Mouse (Mus musculus) hindbrain, embryonic 10.5 days (tissue): Measurements from ENCODE around the gene Ndufaf2. TPM values are rescaled to one million over a fixed set of nuclear protein-coding genes. Genes with fewer than 3 reads are reported as not detected.

Source experiments
- DNase-seq: peaks from one replicate; pipeline ENCODE4 v3.0.0-alpha.2; 2017; ENCODE audit warnings: low spot score
- H3K27ac ChIP-seq: fragments of 300-500 bp; sonication (generic); 2 replicates; pipeline ENCODE4 v1.5.1; 2016; ENCODE audit warnings: mild to moderate bottlenecking, moderate library complexity
- H3K27me3 ChIP-seq: fragments of 300-500 bp; sonication (generic); 2 replicates; pipeline ENCODE4 v1.6.1; 2016; ENCODE audit warnings: mild to moderate bottlenecking; ENCODE audit not compliant: poor library complexity, insufficient read depth, severe bottlenecking
- H3K36me3 ChIP-seq: fragments of 300-500 bp; sonication (generic); 2 replicates; pipeline ENCODE4 v1.6.1; 2016; ENCODE audit warnings: mild to moderate bottlenecking, moderate library complexity
- H3K4me1 ChIP-seq: fragments of 300-500 bp; sonication (generic); replicated peaks from 2 replicates; pipeline ENCODE4 v1.6.1; 2016; ENCODE audit warnings: mild to moderate bottlenecking
- H3K4me3 ChIP-seq: fragments of 300-500 bp; sonication (generic); 2 replicates; pipeline ENCODE4 v1.5.1; 2016; ENCODE audit warnings: mild to moderate bottlenecking, moderate library complexity
- H3K9me3 ChIP-seq: fragments of 300-500 bp; sonication (generic); 2 replicates; pipeline ENCODE4 v1.6.1; 2016; ENCODE audit warnings: mild to moderate bottlenecking, moderate library complexity
- WGBS: fragments of 180-500 bp; shearing (Covaris S2); methylation state at CpG from one replicate; pipeline ENCODE4 v1.1.7; 2016; 5-methylcytosine and 5-hydroxymethylcytosine counted together
- polyA plus RNA-seq: library from polyadenylated mRNA; unstranded; fragments of >200 nt; fragmentation: Nextera tagmentation; extraction: Ambion mirVana; gene quantifications from 2 replicates; pipeline ENCODE4 v1.2.1, GENCODE M21; 2016

The Ndufaf2 gene
- polyA plus RNA-seq, 1 experiment from 2014 or later: 83.1 TPM

- Histone ChIP-seq H3K4me3 (no peak overlapping the region), H3K27ac (no peak overlapping the region), H3K27me3 (no peaks in the 10 kb centered on the region), H3K4me1 (peaks cover 5% of the 10 kb centered on the region; the same call in 1 of the 2 replicates), H3K36me3 (no peaks in the 10 kb centered on the region), H3K9me3 (no peaks in the 10 kb centered on the region)
- no peak for DNase-seq
- 90% methylated on average over 5 of the region's 5 CpGs for WGBS
Measured at GRCm38 (mm10) chr13:108130737-108131136, 27.7 kb downstream of the Ndufaf2 start.

GRCm38 (mm10) chr13:108129070-108129469 lies 29.4 kb downstream of the Ndufaf2 start:
- no peak for DNase-seq
- no peaks in the 10 kb centered on the region for H3K36me3 ChIP-seq
- 66% methylated on average over 7 of the region's 7 CpGs for WGBS

GRCm38 (mm10) chr13:108127883-108128282 lies 30.5 kb downstream of the Ndufaf2 start:
- Histone ChIP-seq H3K4me3 (no peak overlapping the region), H3K27ac (no peak overlapping the region), H3K36me3 (no peaks in the 10 kb centered on the region), H3K4me1 (peaks cover 16% of the 10 kb centered on the region), H3K27me3 (no peaks in the 10 kb centered on the region), H3K9me3 (no peaks in the 10 kb centered on the region)
- WGBS: 79% methylated on average over 1 of the region's 1 CpGs
- no peak for DNase-seq

More at GRCm38 (mm10) chr13:108129070-108129469, 29.4 kb downstream of the Ndufaf2 start:
- H3K4me1 ChIP-seq: peaks cover 8% of the 10 kb centered on the region; the same call in 1 of the 2 replicates
- no peaks in the 10 kb centered on the region for H3K9me3 ChIP-seq
- H3K4me3 ChIP-seq: no peak overlapping the region
- H3K27ac ChIP-seq: no peak overlapping the region
- H3K27me3 ChIP-seq: no peaks in the 10 kb centered on the region

- H3K36me3 ChIP-seq: no peaks in the 10 kb centered on the region
- peak; percentile 51 for DNase-seq
- no peaks in the 10 kb centered on the region for H3K9me3 ChIP-seq
- H3K4me1 ChIP-seq: peaks cover 22% of the 10 kb centered on the region
- H3K27me3 ChIP-seq: no peaks in the 10 kb centered on the region
- H3K27ac ChIP-seq: no peak overlapping the region
- 3% methylated on average over 1 of the region's 1 CpGs for WGBS
- H3K4me3 ChIP-seq: no peak overlapping the region
Measured at GRCm38 (mm10) chr13:108127130-108127529, 31.3 kb downstream of the Ndufaf2 start.

GRCm38 (mm10) chr13:108126246-108126645 lies 32.2 kb downstream of the Ndufaf2 start:
- WGBS: 92% methylated on average over 2 of the region's 2 CpGs
- no peaks in the 10 kb centered on the region for H3K36me3 ChIP-seq
- peaks cover 22% of the 10 kb centered on the region for H3K4me1 ChIP-seq
- no peak overlapping the region for H3K4me3 ChIP-seq
- H3K27ac ChIP-seq: no peak overlapping the region
- H3K27me3 ChIP-seq: no peaks in the 10 kb centered on the region
- H3K9me3 ChIP-seq: no peaks in the 10 kb centered on the region
- no peak for DNase-seq

GRCm38 (mm10) chr13:108124096-108124495 lies 34.3 kb downstream of the Ndufaf2 start:
- DNase-seq: no peak
- Histone ChIP-seq H3K9me3 (no peaks in the 10 kb centered on the region), H3K27me3 (no peaks in the 10 kb centered on the region), H3K36me3 (no peaks in the 10 kb centered on the region), H3K4me1 (peaks cover 26% of the 10 kb centered on the region), H3K4me3 (no peak overlapping the region), H3K27ac (peak overlapping the region; percentile 63; the same call in 1 of the 2 replicates)
- 65% methylated on average over 11 of the region's 11 CpGs for WGBS

GRCm38 (mm10) chr13:108123109-108123723 lies 35.2 kb downstream of the Ndufaf2 start:
- peaks cover 26% of the 10 kb centered on the region for H3K4me1 ChIP-seq
- no peaks in the 10 kb centered on the region for H3K27me3 ChIP-seq
- peak overlapping the region; percentile 50 for H3K27ac ChIP-seq
- no peak overlapping the region for H3K4me3 ChIP-seq
- WGBS: 49% methylated on average over 15 of the region's 15 CpGs
- H3K36me3 ChIP-seq: no peaks in the 10 kb centered on the region
- H3K9me3 ChIP-seq: no peaks in the 10 kb centered on the region
- no peak for DNase-seq

GRCm38 (mm10) chr13:108119411-108120310 lies 38.8 kb downstream of the Ndufaf2 start:
- Histone ChIP-seq H3K4me1 (peaks cover 26% of the 10 kb centered on the region), H3K27me3 (no peaks in the 10 kb centered on the region), H3K36me3 (no peaks in the 10 kb centered on the region), H3K4me3 (no peak overlapping the region), H3K27ac (no peak overlapping the region), H3K9me3 (no peaks in the 10 kb centered on the region)
- no peak for DNase-seq
- 85% methylated on average over 9 of the region's 9 CpGs for WGBS

GRCm38 (mm10) chr13:108118188-108118587 lies 40.2 kb downstream of the Ndufaf2 start:
- Histone ChIP-seq H3K4me3 (no peak overlapping the region), H3K27ac (no peak overlapping the region), H3K4me1 (peaks cover 14% of the 10 kb centered on the region), H3K9me3 (no peaks in the 10 kb centered on the region), H3K36me3 (no peaks in the 10 kb centered on the region), H3K27me3 (no peaks in the 10 kb centered on the region)
- DNase-seq: no peak
- 70% methylated on average over 1 of the region's 1 CpGs for WGBS

GRCm38 (mm10) chr13:108117654-108118053 lies 40.8 kb downstream of the Ndufaf2 start:
- H3K27ac ChIP-seq: no peak overlapping the region
- peaks cover 9% of the 10 kb centered on the region for H3K4me1 ChIP-seq
- no peak for DNase-seq
- no peaks in the 10 kb centered on the region for H3K27me3 ChIP-seq
- H3K4me3 ChIP-seq: no peak overlapping the region
- H3K9me3 ChIP-seq: no peaks in the 10 kb centered on the region
- no peaks in the 10 kb centered on the region for H3K36me3 ChIP-seq

- H3K27ac ChIP-seq: no peak overlapping the region
- no peaks in the 10 kb centered on the region for H3K4me1 ChIP-seq
- H3K36me3 ChIP-seq: no peaks in the 10 kb centered on the region
- DNase-seq: no peak
- no peaks in the 10 kb centered on the region for H3K9me3 ChIP-seq
- H3K4me3 ChIP-seq: no peak overlapping the region
- H3K27me3 ChIP-seq: no peaks in the 10 kb centered on the region
- WGBS: 85% methylated on average over 3 of the region's 3 CpGs
Measured at GRCm38 (mm10) chr13:108114257-108114656, 44.2 kb downstream of the Ndufaf2 start.

GRCm38 (mm10) chr13:108113536-108113935 lies 44.9 kb downstream of the Ndufaf2 start:
- no peak overlapping the region for H3K4me3 ChIP-seq
- no peak overlapping the region for H3K27ac ChIP-seq
- H3K27me3 ChIP-seq: no peaks in the 10 kb centered on the region
- no peaks in the 10 kb centered on the region for H3K4me1 ChIP-seq
- H3K36me3 ChIP-seq: no peaks in the 10 kb centered on the region
- no peak for DNase-seq
- 90% methylated on average over 5 of the region's 5 CpGs for WGBS
- H3K9me3 ChIP-seq: no peaks in the 10 kb centered on the region

- Histone ChIP-seq H3K36me3 (no peaks in the 10 kb centered on the region), H3K9me3 (no peaks in the 10 kb centered on the region), H3K27me3 (no peaks in the 10 kb centered on the region), H3K27ac (no peak overlapping the region), H3K4me3 (no peak overlapping the region), H3K4me1 (peaks cover 5% of the 10 kb centered on the region)
- no peak for DNase-seq
- 90% methylated on average over 6 of the region's 6 CpGs for WGBS
Measured at GRCm38 (mm10) chr13:108110929-108111328, 47.5 kb downstream of the Ndufaf2 start.
